In the genomic region with DNA sequence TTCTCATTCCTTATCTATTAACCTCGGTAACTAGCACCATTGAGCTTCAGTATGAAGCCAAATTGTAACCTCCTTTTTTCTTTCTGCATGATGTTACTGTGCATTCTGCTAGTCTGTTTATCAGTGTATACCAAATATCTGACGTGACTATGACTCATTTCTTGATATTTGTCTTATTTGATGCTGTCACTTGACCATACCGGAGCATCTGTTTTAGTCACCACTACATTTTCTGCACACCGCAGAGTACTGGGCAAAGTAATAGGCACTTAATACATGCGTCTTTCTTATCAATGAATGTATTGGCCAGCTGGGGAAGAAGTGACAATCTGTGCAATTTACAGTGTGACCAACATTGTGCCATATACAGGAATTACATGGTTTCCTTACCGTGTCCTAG, we compare ENCODE assay signal across 23 mouse cellular contexts.
A peak's percentile ranks its signal among the peaks of the same experiment; 100 is the strongest.
DNase-seq lines count a peak whose midpoint lies in the region; ATAC-seq and TF ChIP-seq lines count a peak whose summit lies in the region.
"Had no signal": no experiment of that assay in that cellular context is flagged by ENCODE, and none has a peak within 500 bp of the region (broad histone marks: within the 10 kb centered on the region; RNA-seq: fewer than 3 reads in every experiment).

No protein-coding gene starts in this region.

- DNase-seq in heart, adult 11 months, result peak; percentile 23
- no peak for DNase-seq in heart, postnatal 36 days
- no peak for DNase-seq in thymus, adult 2 months
- DNase-seq in thymus, postnatal 14 days, result no peak
- no peak for DNase-seq in thymus, postnatal 4 days
- DNase-seq: adrenal gland, adult 8-10 months; adrenal gland, postnatal 36 days; cerebellum, adult 11 months; cerebellum, adult 8-10 months; cerebellum, postnatal 14 days; embryo, embryonic 11 days; gastrocnemius, postnatal 25 days; heart, postnatal 4 days had no signal

- H3K27me3 ChIP-seq in thymus, adult 2 months (ENCODE audit: control insufficient read depth, insufficient read depth, low read length), result no peaks in the 10 kb centered on the region
- H3K27me3 ChIP-seq: embryonic facial prominence, embryonic 15.5 days; heart, embryonic 15.5 days; hindbrain, embryonic 12.5 days; intestine, embryonic 15.5 days had no signal

- no peak for TF ChIP-seq CTCF in thymus, adult 2 months (IDR thresholded peaks at IDR 0.05; ENCODE audit: borderline replicate concordance, control insufficient read depth, extremely low read depth, insufficient read depth, low read length, poor library complexity)

- H3K36me3 ChIP-seq in thymus, adult 2 months (ENCODE audit: control insufficient read depth, insufficient read depth, low read length), result no peaks in the 10 kb centered on the region
- H3K36me3 ChIP-seq: embryonic facial prominence, embryonic 15.5 days; G1E; heart, embryonic 10.5 days; heart, embryonic 15.5 days; hindbrain, embryonic 12.5 days; intestine, embryonic 15.5 days had no signal

- H3K4me3 ChIP-seq in thymus, adult 2 months (ENCODE audit: control insufficient read depth, insufficient read depth, low read length), result no peak overlapping the region
- H3K4me3 ChIP-seq: embryonic facial prominence, embryonic 15.5 days; heart, embryonic 10.5 days; heart, embryonic 15.5 days; hindbrain, embryonic 12.5 days; intestine, embryonic 15.5 days had no signal

- intact Hi-C loops in heart, postnatal 36 days (cut with DNase I), result no loop called here

- H3K27ac ChIP-seq in thymus, adult 2 months (ENCODE audit: control insufficient read depth, insufficient read depth, low read length), result peak overlapping the region; percentile 99; the same call in 1 of the 2 replicates
- H3K27ac ChIP-seq: embryonic facial prominence, embryonic 15.5 days; heart, embryonic 10.5 days; heart, embryonic 15.5 days; hindbrain, embryonic 12.5 days; intestine, embryonic 15.5 days had no signal

- WGBS in thymus, adult 2 months, result 95% methylated on average over 6 of the region's 6 CpGs

- H3K4me1 ChIP-seq in thymus, adult 2 months (replicated peaks; ENCODE audit: control insufficient read depth, insufficient read depth, low read length), result peaks cover 29% of the 10 kb centered on the region
- H3K4me1 ChIP-seq: embryonic facial prominence, embryonic 15.5 days; heart, embryonic 10.5 days; heart, embryonic 15.5 days; hindbrain, embryonic 12.5 days; intestine, embryonic 15.5 days had no signal

- peak; percentile 11 for ATAC-seq in inflammation-experienced regulatory T-cells, adult 6 months
- no peak for ATAC-seq in megakaryocyte-erythroid progenitor cell, adult 5-6 weeks (replicated peaks; ENCODE audit: low FRiP score, low TSS enrichment, poor library complexity, severe bottlenecking)
- ATAC-seq: forebrain, embryonic 16.5 days; hindbrain, embryonic 16.5 days; intestine, embryonic 15.5 days had no signal

- no peak for TF ChIP-seq POLR2A in thymus, adult 2 months (IDR thresholded peaks at IDR 0.05; ENCODE audit: control insufficient read depth, extremely low read depth, insufficient read depth, low read length, poor library complexity)
